Mouse (Mus musculus) regulatory T cell (primary cell): ENCODE data around the gene Brip1.
"Not testable (repeated sequence)": the region's sequence is repeated elsewhere in the genome, so short reads cannot be mapped to it uniquely, and the experiment has no call there.

Experiments
- in situ Hi-C: fragments of 300-600 bp; cut with MboI, MseI; formaldehyde crosslinking; loops from one replicate; pipeline ENCODE4 v1.15.1; 2025; ENCODE audit warnings: high pct_unique_total_duplicates

Gene Brip1

DNA sequence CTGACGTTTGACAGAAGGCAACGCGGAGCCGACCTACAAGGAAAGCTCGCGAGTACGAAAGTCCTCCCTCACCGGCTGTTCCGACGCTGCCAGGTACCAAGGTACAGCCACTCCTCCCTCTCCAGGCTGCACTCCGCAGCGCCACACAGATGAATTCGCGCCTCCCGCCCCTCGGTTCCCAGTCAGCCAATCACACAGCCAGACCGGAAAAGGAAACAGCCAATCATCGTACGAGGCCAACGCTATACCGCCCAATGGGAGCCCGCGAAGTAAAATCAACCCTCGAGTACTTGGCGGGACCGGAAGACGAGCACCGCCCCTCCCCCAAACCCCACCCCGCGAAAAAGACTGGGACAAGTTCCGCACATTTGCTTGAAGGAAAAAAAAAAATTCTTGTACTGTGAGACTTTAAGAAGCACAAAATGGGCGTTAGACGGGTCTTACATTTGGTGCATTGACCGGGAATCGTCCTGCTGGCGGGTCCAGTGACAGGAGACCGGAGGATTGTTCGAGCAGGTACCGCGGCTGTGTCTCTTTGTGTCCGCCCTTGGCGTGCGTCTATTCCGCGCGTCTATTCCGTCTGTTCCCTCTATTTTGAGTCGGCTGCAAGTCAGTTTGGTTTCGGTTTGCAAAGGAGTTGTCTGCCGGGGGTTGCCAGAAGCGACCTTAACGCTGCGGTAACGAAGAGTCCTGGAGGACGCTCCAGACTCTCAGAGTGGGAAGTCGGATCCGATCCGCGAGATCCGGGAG is at the start of gene Brip1:
Gene Brip1, minus strand, starts transcription at position 157 of the 750 bp plus-strand sequence.
- in situ Hi-C loops = no loop called here

DNA sequence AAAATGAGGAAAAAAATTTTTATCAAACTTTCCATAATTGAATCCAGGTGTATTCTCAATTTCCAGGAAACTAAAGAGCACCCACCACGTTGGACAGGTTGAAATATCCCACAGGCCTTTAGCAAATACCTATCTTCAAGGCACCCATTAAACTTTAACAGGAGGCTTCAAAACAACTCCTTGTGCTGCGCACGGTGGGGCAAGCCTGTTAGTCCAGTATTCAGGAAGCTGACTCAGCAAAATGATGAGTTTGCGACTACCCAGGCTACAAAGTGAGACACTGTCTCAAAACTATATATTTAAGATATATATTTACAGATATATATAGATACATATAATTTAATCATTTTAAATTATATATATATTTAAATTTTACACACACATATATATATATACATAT is 31.5 kb upstream of the Brip1 start:
- in situ Hi-C loops = no loop called here

GRCm38 (mm10) chr11:86231781-86232350 is 30.9 kb upstream of the Brip1 start:
- in situ Hi-C loops = no loop called here

GRCm38 (mm10) chr11:86226646-86227180 is 25.7 kb upstream of the Brip1 start:
- in situ Hi-C loops = no loop called here

- in situ Hi-C loops = no loop called here
These were observed 24.8 kb upstream of the Brip1 start for GRCm38 (mm10) chr11:86225761-86226160.

DNA sequence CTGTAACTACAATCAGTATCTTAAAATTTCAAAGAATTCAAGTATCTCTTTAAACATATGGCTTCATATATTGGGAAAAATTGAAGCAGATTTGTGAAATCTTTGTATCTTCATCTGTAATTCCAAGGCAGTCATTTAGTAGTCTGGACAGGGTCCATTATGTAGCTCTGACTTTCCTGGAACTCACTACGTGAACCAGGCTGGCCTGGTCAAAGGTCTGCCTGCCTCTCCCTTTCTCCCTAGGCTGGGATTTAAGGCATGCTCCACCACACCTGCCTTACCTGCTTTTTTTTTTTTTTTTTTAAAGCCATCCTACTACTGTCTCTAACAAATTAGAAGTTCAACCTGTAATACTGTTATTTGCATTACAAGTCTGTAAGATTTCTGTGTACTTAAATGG is 10.8 kb upstream of the Brip1 start:
- in situ Hi-C loops = no loop called here

GRCm38 (mm10) chr11:86209123-86209522 is 8.1 kb upstream of the Brip1 start:
- in situ Hi-C loops = no loop called here

GRCm38 (mm10) chr11:86205876-86206275 is 4.9 kb upstream of the Brip1 start:
- in situ Hi-C loops = no loop called here

- in situ Hi-C loops = no loop called here
These were observed 4.0 kb upstream of the Brip1 start for GRCm38 (mm10) chr11:86205031-86205430.

DNA sequence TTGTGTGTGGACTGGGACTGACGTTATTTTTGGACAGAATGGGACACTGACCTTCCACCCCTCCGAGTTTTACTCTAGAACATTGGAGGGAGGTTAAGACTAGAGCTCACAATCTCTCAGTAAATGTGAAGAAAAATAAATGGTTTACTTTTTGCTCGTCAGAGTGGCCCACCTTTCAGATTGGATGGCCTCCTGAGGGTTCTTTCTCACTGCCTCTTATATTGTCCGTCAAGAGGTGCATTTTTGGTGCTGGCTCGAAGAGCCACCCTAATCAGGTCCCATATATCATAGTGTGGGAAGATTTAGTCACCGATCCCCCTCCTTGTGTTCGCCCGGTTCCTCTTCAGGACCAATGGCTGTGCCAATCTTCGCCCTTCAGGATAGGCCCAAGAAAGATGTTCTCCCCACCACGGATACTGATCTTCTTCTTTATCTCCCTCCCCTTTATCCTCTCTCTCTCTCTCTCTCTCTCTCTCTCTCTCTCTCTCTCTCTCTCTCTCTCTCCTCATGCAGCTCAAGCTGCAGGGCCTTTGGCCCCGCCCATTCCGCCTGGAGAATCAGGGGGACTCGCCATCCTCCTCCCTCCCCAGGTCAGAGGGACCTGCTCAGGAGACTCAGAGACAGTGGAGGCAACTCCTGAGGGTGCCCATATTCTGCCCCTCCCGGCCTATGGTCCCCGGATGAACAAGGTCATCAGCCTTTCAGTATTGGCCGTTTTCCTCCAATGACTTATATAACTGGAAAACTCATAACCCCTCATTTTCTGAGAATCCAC is 1.1 kb upstream of the Brip1 start:
- in situ Hi-C loops = no loop called here

DNA sequence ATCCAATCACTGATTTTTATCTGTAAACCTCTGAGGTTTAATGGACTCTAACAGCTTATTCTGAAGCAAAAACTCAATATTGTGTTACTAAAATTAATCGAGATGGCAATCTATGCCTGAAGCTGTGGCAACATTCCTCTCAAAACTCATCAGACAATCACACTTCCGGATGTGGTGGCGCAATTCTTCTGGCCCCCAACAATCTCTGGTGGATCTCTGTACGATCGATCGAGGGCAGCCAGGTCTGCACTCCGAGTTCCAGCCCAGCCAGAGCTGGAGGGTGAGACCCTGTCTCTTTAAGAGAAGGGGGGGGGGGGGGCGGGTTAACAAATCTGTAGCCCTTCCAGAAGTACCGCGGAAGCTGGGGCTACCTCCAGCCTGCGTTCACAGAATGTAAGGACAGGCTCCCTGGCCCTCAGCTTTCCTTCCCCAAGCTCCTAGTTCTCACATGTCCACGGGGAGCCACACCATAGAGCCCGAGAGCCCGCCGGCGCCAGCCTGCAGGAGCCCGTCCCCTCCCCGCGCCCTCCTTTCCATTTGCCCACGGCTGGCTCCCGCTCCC is 452 bp downstream of the Brip1 start:
- in situ Hi-C loops = no loop called here

GRCm38 (mm10) chr11:86199733-86200132 is 1.3 kb downstream of the Brip1 start:
- in situ Hi-C loops = no loop called here

DNA sequence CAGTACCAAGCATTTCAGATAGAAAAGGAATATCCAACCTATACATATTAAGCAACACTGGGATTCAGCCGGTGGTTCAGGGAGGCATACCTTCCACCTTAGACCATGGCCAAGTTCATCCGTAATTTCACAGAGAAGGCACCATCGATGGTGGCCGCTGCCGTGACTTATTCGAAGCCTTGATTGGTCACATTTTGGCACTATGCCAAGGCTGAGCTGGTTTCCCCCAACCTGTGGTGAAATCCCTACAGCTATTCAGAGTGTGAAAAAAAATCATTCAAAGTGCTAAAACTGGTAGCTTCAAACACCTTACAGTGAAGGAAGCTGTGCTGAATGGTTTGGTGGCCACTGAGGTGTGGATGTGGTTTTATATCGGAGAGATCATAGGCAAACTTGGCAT is 15.8 kb downstream of the Brip1 start:
- in situ Hi-C loops = not testable (repeated sequence)

DNA sequence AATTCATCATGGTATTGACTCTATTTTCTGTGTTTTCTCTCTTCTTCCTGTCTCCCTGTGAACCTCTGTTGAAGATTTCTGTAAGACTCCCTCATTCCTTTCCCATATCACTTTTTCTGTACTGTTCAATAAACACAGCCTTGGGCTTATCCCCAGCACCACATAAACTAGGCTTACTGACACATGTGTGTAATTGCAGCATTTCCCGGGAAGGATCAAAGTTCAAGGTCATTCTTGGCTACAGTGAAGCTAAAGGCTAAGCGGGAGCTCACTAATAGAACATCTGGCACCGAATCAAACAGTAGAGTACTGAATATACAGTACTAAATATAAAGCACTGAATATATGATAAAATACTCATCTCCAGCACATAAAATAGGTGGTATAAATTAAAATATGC is 25.2 kb downstream of the Brip1 start:
- in situ Hi-C loops = no loop called here

- in situ Hi-C loops = loop anchor here (5.0 to 25.0 kb wide), 2 partner anchors 317 to 1112 kb away; no protein-coding TSS in a partner anchor
These were observed 26.8 kb downstream of the Brip1 start for GRCm38 (mm10) chr11:86174173-86174572.

DNA sequence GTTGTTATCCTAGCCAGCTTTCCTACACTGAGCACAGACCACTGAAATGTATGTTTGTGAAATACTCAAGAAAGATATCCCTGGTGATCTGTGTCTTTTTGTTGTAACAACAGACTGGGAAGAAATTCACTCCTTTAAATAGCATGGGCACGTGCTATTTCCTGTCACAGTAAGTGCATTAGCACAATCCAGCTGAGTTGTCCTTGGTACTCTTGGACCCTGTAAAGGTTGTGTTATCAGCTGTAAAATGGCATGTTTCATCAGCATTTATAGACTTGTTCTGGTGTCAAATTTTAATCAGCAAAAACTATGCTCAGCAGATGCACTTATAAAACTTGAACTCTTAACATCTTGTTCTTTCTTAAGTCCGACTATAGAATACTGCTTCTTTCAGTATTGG is 30.2 kb downstream of the Brip1 start:
- in situ Hi-C loops = loop anchor here (5.0 to 25.0 kb wide), 2 partner anchors 313 to 1108 kb away; no protein-coding TSS in a partner anchor

GRCm38 (mm10) chr11:86160251-86160650 is 40.7 kb downstream of the Brip1 start:
- in situ Hi-C loops = loop anchor here (25.0 kb wide), 1 partner anchor 1098 kb away; no protein-coding TSS in a partner anchor

- in situ Hi-C loops = loop anchor here (25.0 kb wide), 1 partner anchor 1097 kb away; no protein-coding TSS in a partner anchor
These were observed 42.0 kb downstream of the Brip1 start for GRCm38 (mm10) chr11:86158950-86159349.

- in situ Hi-C loops = loop anchor here (25.0 kb wide), 1 partner anchor 1093 kb away; no protein-coding TSS in a partner anchor
These were observed 45.4 kb downstream of the Brip1 start for GRCm38 (mm10) chr11:86155638-86156037.

- in situ Hi-C loops = no loop called here
These were observed 69.7 kb downstream of the Brip1 start for GRCm38 (mm10) chr11:86131324-86131723.

DNA sequence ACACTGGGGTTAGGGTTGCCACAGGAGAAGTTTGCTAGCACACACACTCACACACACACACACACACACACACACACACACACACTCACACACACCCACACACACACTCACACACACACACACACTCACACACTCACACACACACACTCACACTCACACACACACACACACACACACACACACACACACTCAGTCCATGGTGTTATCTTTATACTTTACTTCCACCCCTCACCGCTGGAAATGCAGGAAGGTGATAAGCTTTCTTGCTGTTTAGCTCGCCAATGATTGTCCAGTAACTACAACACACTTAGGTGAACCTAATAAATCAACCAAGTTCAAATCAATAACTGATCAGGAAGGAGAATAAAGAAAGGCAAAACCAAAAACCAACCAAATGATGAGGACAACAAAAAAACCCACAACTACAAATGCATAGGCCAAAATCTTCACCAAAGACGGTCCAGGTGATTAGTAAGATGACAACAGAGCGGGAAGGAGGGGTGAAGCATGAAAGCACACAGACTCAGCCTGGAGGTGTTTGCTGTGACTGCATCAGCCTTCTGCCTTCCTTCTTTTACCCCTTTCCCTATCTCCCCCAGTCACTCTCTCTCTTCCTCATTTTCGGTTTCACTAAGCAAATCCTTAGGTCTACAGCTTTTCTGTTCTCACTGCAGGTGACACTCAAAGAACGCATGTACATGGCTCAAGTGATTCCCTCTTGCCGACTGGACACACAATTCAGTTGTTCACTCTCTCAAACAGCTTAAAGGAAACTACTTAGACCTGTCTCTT is 83.7 kb downstream of the Brip1 start:
- in situ Hi-C loops = no loop called here
